Mouse (Mus musculus) embryonic facial prominence, embryonic 14.5 days (tissue): ENCODE results near the gene Eif5a2. TPM values are rescaled to one million over a fixed set of nuclear protein-coding genes. Genes with fewer than 3 reads are reported as not detected.

Experiments used
- ATAC-seq: fragments of 200-750 bp; cut with Nextera tagmentation; 2 replicates; pipeline ENCODE4 v1.8.0; 2017; ENCODE audit warnings: low read depth, moderate number of reproducible peaks, moderate TSS enrichment
- DNase-seq: peaks from one replicate; pipeline ENCODE4 v3.0.0-alpha.2; 2015; ENCODE audit warnings: low spot score
- H3K27ac ChIP-seq: fragments of 300-500 bp; sonication (generic); replicated peaks from 2 replicates; pipeline ENCODE4 v1.5.1; 2014; ENCODE audit warnings: low read depth, mild to moderate bottlenecking, low read length, moderate library complexity
- H3K27me3 ChIP-seq: fragments of 300-500 bp; sonication (generic); replicated peaks from 2 replicates; pipeline ENCODE4 v1.6.1; 2014; ENCODE audit warnings: low read length; ENCODE audit not compliant: control insufficient read depth, insufficient read depth
- H3K36me3 ChIP-seq: fragments of 300-500 bp; sonication (generic); 2 replicates; pipeline ENCODE4 v1.6.1; 2014; ENCODE audit warnings: low read length, mixed read lengths; ENCODE audit not compliant: control insufficient read depth, insufficient read depth
- H3K4me1 ChIP-seq: fragments of 300-500 bp; sonication (generic); 2 replicates; pipeline ENCODE4 v1.6.1; 2014; ENCODE audit warnings: antibody characterized with exemption, low read length; ENCODE audit not compliant: control insufficient read depth, insufficient read depth
- H3K4me2 ChIP-seq: fragments of 300-500 bp; sonication (generic); 2 replicates; pipeline ENCODE4 v1.6.1; 2014; ENCODE audit warnings: low read depth, mild to moderate bottlenecking, low read length, moderate library complexity, mixed read lengths
- H3K4me3 ChIP-seq: fragments of 300-500 bp; sonication (generic); 2 replicates; pipeline ENCODE4 v1.5.1; 2014; ENCODE audit warnings: low read depth, mild to moderate bottlenecking, low read length
- H3K9ac ChIP-seq: fragments of 300-500 bp; sonication (generic); 2 replicates; pipeline ENCODE4 v1.6.1; 2014; ENCODE audit warnings: low read depth, mild to moderate bottlenecking, low read length, moderate library complexity, mixed read lengths
- H3K9me3 ChIP-seq: fragments of 300-500 bp; sonication (generic); 2 replicates; pipeline ENCODE4 v1.6.1; 2016; ENCODE audit warnings: low read length; ENCODE audit not compliant: control insufficient read depth
- WGBS: fragments of 180-500 bp; shearing (Covaris S2); extraction: QIAGEN DNeasy Blood & Tissue Kit; methylation state at CpG from one replicate; pipeline ENCODE4 v1.1.7; 2014; 5-methylcytosine and 5-hydroxymethylcytosine counted together
- polyA plus RNA-seq: library from polyadenylated mRNA; unstranded; fragments of >200 nt; fragmentation: Nextera tagmentation; extraction: Ambion mirVana; gene quantifications from 2 replicates; pipeline ENCODE4 v1.2.1, GENCODE M21; 2014

The Eif5a2 gene
- polyA plus RNA-seq, 1 experiment from 2014 or later = 10.4 TPM

GRCm38 (mm10) chr3:28781848-28782247 lies 772 bp downstream of the Eif5a2 start:
- H3K9ac ChIP-seq = peak overlapping the region; percentile 78
- DNase-seq = no peak
- no peak for ATAC-seq
- 20% methylated on average over 14 of the region's 14 CpGs for WGBS
- peak overlapping the region; percentile 96 for H3K4me2 ChIP-seq
- H3K4me1 ChIP-seq = peaks cover 10% of the 10 kb centered on the region; the same call in 1 of the 2 replicates
- H3K27me3 ChIP-seq = no peaks in the 10 kb centered on the region
- H3K27ac ChIP-seq = no peak overlapping the region
- H3K36me3 ChIP-seq = no peaks in the 10 kb centered on the region
- H3K9me3 ChIP-seq = no peaks in the 10 kb centered on the region
- peak overlapping the region; percentile 82 for H3K4me3 ChIP-seq

GRCm38 (mm10) chr3:28784176-28784575 lies 3.1 kb downstream of the Eif5a2 start:
- WGBS = 89% methylated on average over 2 of the region's 2 CpGs
- H3K27ac ChIP-seq = no peak overlapping the region
- ATAC-seq = no peak
- H3K36me3 ChIP-seq = no peaks in the 10 kb centered on the region
- H3K9me3 ChIP-seq = no peaks in the 10 kb centered on the region
- peaks cover 10% of the 10 kb centered on the region; the same call in 1 of the 2 replicates for H3K4me1 ChIP-seq
- no peak overlapping the region for H3K4me2 ChIP-seq
- DNase-seq = no peak
- H3K27me3 ChIP-seq = no peaks in the 10 kb centered on the region
- no peak overlapping the region for H3K9ac ChIP-seq
- no peak overlapping the region for H3K4me3 ChIP-seq

- peaks cover 3% of the 10 kb centered on the region; the same call in 1 of the 2 replicates for H3K36me3 ChIP-seq
- DNase-seq = no peak
Observed at GRCm38 (mm10) chr3:28794835-28795234, 13.8 kb downstream of the Eif5a2 start.

GRCm38 (mm10) chr3:28805301-28806097 lies 24.4 kb downstream of the Eif5a2 start, which contains the start of gene Rpl22l1:
TSS of gene Rpl22l1 (plus strand) at chr3:28805436.
- WGBS = 1% methylated on average over 65 of the region's 72 CpGs
- H3K4me1 ChIP-seq = peaks cover 7% of the 10 kb centered on the region; the same call in 1 of the 2 replicates
- H3K27me3 ChIP-seq = no peaks in the 10 kb centered on the region
- peaks cover 28% of the 10 kb centered on the region for H3K36me3 ChIP-seq
- peak within 1 kb of the TSS; percentile 89 for H3K27ac ChIP-seq
- DNase-seq (peak; percentile 99), ATAC-seq (peak; percentile 100)
- H3K9ac ChIP-seq = peak within 1 kb of the TSS; percentile 97
- H3K9me3 ChIP-seq = no peaks in the 10 kb centered on the region
- H3K4me2 ChIP-seq = peak within 1 kb of the TSS; percentile 71
- peak within 1 kb of the TSS; percentile 95 for H3K4me3 ChIP-seq

More at GRCm38 (mm10) chr3:28794835-28795234, 13.8 kb downstream of the Eif5a2 start:
- H3K4me3 ChIP-seq = no peak overlapping the region
- ATAC-seq = no peak
- H3K9me3 ChIP-seq = no peaks in the 10 kb centered on the region
- H3K4me1 ChIP-seq = no peaks in the 10 kb centered on the region
- 92% methylated on average over 7 of the region's 7 CpGs for WGBS
- no peak overlapping the region for H3K4me2 ChIP-seq
- H3K27me3 ChIP-seq = no peaks in the 10 kb centered on the region
- H3K27ac ChIP-seq = no peak overlapping the region
- no peak overlapping the region for H3K9ac ChIP-seq

GRCm38 (mm10) chr3:28808039-28808643 lies 27.1 kb downstream of the Eif5a2 start:
- H3K36me3 ChIP-seq = peaks cover 28% of the 10 kb centered on the region
- no peak overlapping the region for H3K4me3 ChIP-seq
- no peak overlapping the region for H3K4me2 ChIP-seq
- H3K9ac ChIP-seq = no peak overlapping the region
- no peak overlapping the region for H3K27ac ChIP-seq
- no peaks in the 10 kb centered on the region for H3K9me3 ChIP-seq
- DNase-seq (no peak), ATAC-seq (no peak)
- WGBS = 87% methylated on average over 4 of the region's 4 CpGs
- H3K27me3 ChIP-seq = no peaks in the 10 kb centered on the region
- H3K4me1 ChIP-seq = peaks cover 7% of the 10 kb centered on the region; the same call in 1 of the 2 replicates

GRCm38 (mm10) chr3:28811441-28811840 lies 30.4 kb downstream of the Eif5a2 start:
- WGBS = 69% methylated on average over 4 of the region's 4 CpGs
- no peak overlapping the region for H3K27ac ChIP-seq
- peaks cover 26% of the 10 kb centered on the region for H3K36me3 ChIP-seq
- H3K4me2 ChIP-seq = no peak overlapping the region
- DNase-seq (no peak), ATAC-seq (no peak)
- peaks cover 2% of the 10 kb centered on the region; the same call in 1 of the 2 replicates for H3K4me1 ChIP-seq
- H3K9me3 ChIP-seq = no peaks in the 10 kb centered on the region
- no peaks in the 10 kb centered on the region for H3K27me3 ChIP-seq
- no peak overlapping the region for H3K9ac ChIP-seq
- no peak overlapping the region for H3K4me3 ChIP-seq

GRCm38 (mm10) chr3:28814361-28814760 lies 33.3 kb downstream of the Eif5a2 start:
- DNase-seq (peak; percentile 68), ATAC-seq (no peak)
- H3K4me2 ChIP-seq = peak overlapping the region; percentile 23; the same call in 1 of the 2 replicates
- no peaks in the 10 kb centered on the region for H3K27me3 ChIP-seq
- H3K9me3 ChIP-seq = no peaks in the 10 kb centered on the region
- no peak overlapping the region for H3K9ac ChIP-seq
- no peak overlapping the region for H3K27ac ChIP-seq
- no peak overlapping the region for H3K4me3 ChIP-seq
- 4% methylated on average over 4 of the region's 4 CpGs for WGBS
- H3K4me1 ChIP-seq = no peaks in the 10 kb centered on the region
- 0 out of 2 replicates have a peak, but pooled peaks cover 2% of the 10 kb centered on the region for H3K36me3 ChIP-seq

- H3K4me3 ChIP-seq = no peak overlapping the region
- no peak for ATAC-seq
- H3K9me3 ChIP-seq = no peaks in the 10 kb centered on the region
- no peak overlapping the region for H3K4me2 ChIP-seq
- H3K9ac ChIP-seq = no peak overlapping the region
- H3K27me3 ChIP-seq = no peaks in the 10 kb centered on the region
- 77% methylated on average over 4 of the region's 4 CpGs for WGBS
- DNase-seq = no peak
- no peaks in the 10 kb centered on the region for H3K4me1 ChIP-seq
- no peak overlapping the region for H3K27ac ChIP-seq
- H3K36me3 ChIP-seq = no peaks in the 10 kb centered on the region
Observed at GRCm38 (mm10) chr3:28816010-28816540, 35.0 kb downstream of the Eif5a2 start.
